Mouse (Mus musculus) R1 (cell line): ENCODE results near the gene Gm21778.
"Not testable (repeated sequence)": the region's sequence is repeated elsewhere in the genome, so short reads cannot be mapped to it uniquely, and the experiment has no call there.

Experiments
- DNase-seq: peaks from one replicate; pipeline ENCODE4 v3.0.0-alpha.2; 2018; ENCODE audit warnings: low read depth, low spot score

The Gm21778 gene

DNA sequence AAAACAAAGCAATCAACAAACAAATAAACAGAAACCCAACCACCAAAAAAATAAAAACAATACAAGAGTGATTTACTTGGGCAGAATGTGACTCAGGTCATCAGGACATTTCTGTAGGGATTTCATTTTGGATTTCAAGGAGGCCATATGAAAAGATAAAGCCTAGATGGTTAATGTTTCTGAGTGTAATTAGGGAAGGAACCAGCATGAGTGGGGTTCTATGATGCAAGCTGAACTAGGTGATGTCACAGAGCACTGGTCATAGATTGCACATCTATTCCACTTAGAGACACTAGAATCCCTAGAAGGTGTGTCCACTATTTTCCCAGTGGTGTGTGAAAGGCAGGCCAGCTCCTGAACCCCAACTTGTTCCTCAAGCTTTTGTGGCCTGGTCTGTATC is at the start of gene Gm21778:
Gm21778 (plus strand) TSS at position 301 of the 400 bp plus-strand sequence.
- DNase-seq, result not testable (repeated sequence)
